Mouse (Mus musculus): Measurements from ENCODE around the gene Uhrf1.

The Uhrf1 gene

GRCm38 (mm10) chr17:56303847-56304586, 896 bp downstream of the Uhrf1 start:
- peak; percentile 98 for DNase-seq

- peak; percentile 34 for DNase-seq
Measured at GRCm38 (mm10) chr17:56304718-56305117, 1.6 kb downstream of the Uhrf1 start.

GRCm38 (mm10) chr17:56305156-56305555, 2.0 kb downstream of the Uhrf1 start:
- DNase-seq: peak; percentile 42

DNA sequence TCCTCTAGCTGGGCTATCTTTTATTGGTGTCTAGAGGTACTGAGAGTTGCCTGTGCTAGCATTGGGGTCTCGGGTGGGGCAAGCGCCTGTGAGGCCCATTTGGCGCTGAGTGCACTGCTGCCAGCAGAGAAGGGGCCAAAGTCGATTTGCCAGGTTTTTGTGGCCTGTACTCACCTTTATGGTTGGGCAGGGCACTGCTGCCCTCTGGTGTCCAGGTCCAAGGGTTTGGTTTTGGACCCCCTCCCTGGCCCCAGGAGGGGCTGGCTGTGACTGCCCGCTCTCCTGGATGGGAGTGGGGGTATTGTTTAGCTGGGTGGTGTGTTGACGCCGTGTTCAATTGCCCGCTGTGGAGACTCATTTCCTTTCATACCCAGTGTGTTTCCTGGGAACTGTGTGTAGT, 2.7 kb downstream of the Uhrf1 start:
- peak; percentile 67 for DNase-seq

- DNase-seq: no peak
Measured at GRCm38 (mm10) chr17:56308088-56308487, 5.0 kb downstream of the Uhrf1 start.

DNA sequence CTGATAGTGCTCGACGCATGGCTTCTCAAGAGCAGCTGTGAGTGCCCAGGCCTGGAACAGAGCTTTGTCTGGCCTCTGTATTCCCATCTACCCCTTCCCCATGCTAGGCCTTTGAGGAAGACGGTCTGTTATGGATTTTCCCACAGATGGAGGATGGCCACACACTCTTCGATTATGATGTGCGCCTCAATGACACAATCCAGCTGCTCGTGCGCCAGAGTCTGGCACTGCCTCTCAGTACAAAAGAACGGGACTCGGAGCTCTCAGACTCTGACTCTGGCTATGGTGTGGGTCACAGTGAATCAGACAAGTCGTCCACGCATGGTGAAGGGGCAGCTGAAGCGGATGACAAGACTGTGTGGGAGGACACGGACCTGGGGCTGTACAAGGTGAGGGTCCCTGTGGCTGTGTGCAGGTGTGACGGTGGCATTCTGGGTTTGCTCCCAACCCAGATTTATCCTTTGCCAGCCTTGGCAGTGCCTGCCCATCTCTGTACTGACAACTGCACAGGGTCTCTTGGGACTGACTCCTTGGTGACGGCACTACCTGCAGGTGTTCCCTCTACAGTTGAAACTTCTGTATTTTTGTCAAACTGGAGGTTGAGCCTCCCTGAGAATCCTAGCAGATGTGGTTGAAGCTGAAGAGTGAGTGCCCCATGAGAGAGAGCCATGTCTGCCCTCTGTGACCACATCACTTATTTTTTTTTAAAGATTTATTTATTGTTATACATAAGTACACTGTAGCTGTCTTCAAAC, 6.2 kb downstream of the Uhrf1 start:
- no peak for DNase-seq

GRCm38 (mm10) chr17:56324419-56324818, 21.3 kb downstream of the Uhrf1 start:
- DNase-seq: no peak

DNA sequence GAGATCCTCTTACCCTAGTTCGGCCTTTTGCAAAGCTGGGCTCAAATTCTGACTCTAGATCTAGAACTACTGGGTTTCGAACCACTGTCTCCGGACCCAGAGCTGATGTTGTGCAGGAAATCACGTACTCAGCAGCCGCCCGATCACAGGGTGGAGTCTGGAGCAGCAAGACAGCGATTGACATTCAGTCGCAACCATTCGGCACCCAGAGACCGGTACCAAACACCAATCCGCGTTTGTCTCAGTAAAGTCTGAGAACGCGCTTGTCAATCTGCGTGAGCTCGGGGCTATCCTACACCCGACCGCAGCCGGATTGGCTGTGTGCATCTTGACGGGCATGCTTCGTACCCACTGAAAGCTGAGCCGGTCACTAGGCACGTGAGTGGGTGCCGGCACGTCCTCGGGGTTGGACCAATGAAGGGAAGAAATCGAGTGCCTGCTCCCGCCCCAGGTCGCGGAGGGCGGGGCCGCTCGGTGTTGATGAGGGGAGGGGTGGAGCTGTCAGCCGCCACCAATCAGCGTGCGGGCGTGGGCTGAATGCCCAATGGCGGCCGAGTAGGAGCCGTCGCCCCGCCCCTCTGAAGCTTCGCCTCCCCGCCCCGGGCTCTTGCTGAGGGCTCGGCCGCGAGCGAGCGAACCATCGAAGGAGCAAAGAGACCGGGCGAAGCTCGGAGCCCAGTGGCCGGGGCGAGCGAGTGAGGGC, 22.5 kb downstream of the Uhrf1 start, which contains the start of gene Kdm4b:
Kdm4b (plus strand) TSS at position 613 of the 703 bp plus-strand sequence.
- peak; percentile 99 for DNase-seq

DNA sequence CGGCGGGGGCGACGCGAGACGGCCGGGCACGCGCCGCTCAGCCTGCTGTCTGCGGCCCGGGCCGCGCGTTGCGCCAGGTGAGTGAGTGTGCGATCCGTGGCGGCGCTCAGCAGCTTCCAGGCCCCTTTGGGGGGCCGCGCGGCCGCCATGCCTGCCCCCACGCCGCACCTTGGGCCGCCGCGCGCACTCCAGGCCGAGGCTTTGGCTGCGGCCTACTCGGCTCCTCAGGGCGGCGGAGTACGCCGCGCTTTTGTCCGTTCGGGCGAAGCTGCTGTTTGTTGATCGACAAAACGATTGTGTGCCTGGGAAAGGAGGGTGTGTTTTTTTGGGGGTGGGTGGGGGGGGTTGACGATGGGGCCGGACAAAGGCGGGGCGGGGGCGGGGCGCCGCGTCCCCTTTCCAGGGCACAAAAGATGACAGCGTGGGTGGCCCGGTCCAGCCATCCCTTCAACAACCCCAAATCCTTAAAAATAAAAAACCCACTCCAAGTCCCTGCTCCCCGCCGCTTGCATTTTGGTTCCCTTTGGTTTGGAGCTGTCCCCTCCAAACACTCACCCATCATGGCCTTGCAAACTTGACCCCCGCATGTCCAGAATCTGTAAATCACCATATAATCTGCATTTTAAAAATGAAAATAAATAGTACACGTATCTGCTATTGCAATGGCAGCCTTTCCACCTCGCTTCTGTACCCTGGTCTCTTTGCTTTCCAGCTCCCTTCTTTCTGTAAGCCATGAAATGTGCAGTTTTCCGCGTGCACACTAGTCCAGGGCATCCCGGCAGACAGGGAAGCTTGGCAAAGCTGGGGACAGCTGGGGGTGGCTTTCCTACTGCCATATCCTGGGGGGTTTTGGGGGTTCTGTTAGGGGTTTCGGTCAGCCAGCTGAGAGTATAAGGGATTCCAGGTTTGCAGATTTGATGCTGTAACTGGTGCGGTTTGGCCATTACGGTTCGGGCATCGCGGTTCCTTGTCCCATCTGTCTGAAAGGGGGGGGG, 23.3 kb downstream of the Uhrf1 start:
- DNase-seq: no peak

GRCm38 (mm10) chr17:56329267-56329666, 26.1 kb downstream of the Uhrf1 start:
- DNase-seq: no peak

DNA sequence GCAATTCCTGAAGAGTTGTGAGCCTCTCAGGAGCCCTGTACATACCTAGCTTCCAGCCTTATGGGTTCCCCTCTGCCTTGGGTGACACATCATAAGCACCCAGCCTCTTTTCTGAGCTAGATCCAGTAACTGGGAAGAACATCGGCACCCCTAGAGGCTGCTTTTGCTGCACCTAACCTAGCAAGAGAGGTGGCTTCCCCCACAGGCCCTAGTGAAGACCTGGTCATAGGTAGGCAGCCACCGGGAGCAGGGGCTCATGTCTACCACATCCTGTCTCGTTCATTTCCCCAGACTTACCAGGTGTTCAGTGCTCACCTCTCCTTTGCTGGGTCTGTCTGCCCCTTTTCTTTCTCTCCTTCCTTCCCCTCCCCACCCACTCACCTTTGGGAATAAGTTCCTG, 27.2 kb downstream of the Uhrf1 start:
- peak; percentile 60 for DNase-seq

GRCm38 (mm10) chr17:56331256-56331655, 28.1 kb downstream of the Uhrf1 start:
- DNase-seq: no peak

- DNase-seq: peak; percentile 33
Measured at GRCm38 (mm10) chr17:56332987-56333386, 29.9 kb downstream of the Uhrf1 start.

DNA sequence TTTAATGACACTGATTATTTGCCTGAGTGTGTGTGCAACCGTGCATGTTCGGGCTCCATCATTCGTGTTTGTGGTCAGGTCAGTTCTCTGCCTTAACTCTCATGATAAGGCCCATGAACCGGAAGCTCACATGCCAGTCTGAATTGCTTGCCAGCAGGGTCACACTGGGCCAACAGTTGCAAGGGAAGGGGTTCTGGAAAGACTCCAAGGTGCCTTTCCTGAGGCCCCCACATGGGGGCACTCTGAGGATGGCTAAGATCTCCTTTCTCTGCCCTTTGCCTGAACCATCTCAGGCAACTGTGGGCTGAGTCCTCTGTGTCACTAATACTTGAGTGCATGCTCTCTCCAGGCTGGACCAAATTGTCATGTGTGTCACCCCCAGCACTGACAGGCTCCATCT, 34.1 kb downstream of the Uhrf1 start:
- DNase-seq: peak; percentile 67

- no peak for DNase-seq
Measured at GRCm38 (mm10) chr17:56337791-56338190, 34.7 kb downstream of the Uhrf1 start.

GRCm38 (mm10) chr17:56338909-56339308, 35.8 kb downstream of the Uhrf1 start:
- peak; percentile 78 for DNase-seq

DNA sequence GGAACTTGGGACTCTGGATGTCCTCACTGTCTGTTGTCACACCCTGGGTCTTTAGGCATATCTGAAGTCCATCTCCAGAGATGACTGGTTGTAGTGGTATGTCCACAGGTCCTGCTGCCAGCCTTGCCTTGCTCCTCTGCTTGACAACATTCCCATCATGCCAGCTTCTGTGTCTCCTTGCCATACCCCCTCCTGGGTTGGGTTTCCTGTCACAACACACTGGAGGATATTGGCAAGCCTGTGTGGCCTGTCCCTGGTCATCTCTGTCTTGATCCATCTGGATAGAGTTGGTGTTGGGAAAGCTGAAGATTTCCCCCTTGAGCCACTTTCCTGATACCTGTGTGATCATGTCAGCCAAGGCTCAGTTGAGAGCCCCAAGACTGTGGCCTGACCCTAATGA, 37.6 kb downstream of the Uhrf1 start:
- DNase-seq: no peak

DNA sequence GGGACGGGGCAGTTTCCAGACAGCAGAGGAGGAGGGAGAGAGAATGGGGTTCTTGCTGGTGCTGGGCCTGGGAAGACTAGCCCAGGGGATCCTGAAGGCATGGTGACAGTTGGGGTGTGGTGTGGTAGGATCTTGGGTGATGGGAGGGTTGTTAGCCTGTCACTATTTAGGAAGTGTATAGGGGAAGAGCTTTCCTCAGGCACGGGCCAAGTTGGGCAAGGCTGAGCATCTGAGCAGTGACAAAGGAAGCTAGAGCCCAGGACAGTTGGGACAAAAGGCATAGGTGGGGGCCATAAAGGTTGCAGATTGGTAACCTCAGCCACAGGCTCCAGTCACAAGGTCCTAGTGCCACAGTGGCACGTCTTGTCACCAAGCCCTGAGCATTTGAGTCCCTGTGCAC, 40.3 kb downstream of the Uhrf1 start:
- no peak for DNase-seq

DNA sequence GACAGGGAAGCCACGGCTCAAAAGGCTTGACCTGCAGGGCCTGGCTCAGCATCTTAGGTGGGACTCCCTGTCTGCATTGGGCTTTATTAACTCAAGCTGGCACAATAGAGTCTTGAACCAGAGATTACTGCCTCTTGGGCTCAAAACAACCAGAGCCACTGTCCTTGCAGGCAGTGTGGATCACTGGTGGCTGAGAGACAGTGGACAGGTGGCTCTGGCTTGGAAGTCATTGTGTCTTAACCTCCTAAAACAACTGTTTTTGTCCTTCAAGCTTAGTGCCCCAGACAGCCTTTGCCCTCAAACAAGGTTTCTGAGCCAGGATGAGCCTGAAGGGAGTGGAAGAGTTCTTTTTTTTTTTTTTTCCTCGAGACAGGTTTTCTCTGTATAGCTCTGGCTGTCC, 42.2 kb downstream of the Uhrf1 start:
- DNase-seq: no peak

DNA sequence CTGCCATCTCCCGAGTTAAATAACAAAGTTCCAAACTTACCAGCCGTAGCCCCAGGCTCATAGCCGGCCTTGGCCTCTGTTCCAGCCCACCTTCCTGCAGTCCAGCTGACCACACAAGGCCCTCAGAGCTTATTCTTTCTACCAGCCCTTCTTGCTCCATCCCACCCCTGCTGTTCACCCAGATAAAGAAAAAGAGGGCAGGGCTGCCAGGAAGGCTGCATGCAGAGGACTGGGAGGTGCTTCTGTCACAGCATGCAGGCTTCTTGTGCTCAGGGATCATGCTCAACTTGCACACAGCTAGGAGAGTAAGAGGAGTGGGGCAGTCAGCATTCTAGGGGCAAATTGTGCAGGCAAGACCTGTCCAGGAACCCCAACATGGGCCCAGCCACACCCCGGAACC, 45.0 kb downstream of the Uhrf1 start:
- no peak for DNase-seq

- DNase-seq: no peak
Measured at GRCm38 (mm10) chr17:56348586-56348985, 45.5 kb downstream of the Uhrf1 start.

- peak; percentile 84 for DNase-seq
Measured at GRCm38 (mm10) chr17:56350694-56351093, 47.6 kb downstream of the Uhrf1 start.

Measured in thymus, postnatal 14 days (tissue).